22 mouse cellular contexts compared by ENCODE assay signal in the genomic region with DNA sequence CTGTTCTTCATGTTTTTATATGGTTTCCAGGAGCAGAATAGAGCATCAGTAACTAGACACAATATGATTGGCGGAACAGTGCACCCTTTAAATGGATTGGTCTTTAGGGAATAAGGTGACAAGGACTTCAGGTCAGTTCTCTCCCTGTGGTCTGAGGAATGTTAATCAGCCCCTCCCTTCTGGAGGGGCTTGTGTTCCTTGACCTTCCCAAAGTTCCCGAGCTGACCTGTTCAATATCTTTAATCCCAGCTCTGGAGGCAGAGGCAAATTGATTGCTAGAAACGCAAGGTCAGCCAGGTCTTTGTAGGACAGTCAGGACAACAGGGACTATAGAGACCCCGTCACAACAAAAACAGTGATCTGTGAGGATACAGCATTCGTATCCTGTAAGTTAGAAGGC. TPM values are rescaled to one million over a fixed set of nuclear protein-coding genes. Genes with fewer than 3 reads are reported as not detected.
"Had no signal": no experiment of that assay in that cellular context is flagged by ENCODE, and none has a peak within 500 bp of the region (broad histone marks: within the 10 kb centered on the region; RNA-seq: fewer than 3 reads in every experiment).

No protein-coding gene starts in this region.

- H3K4me3 ChIP-seq: limb, embryonic 10.5 days; limb, embryonic 13.5 days had no signal

- H3K36me3 ChIP-seq: limb, embryonic 13.5 days had no signal

- DNase-seq: kidney, adult 11 months; kidney, adult 9 months; kidney, postnatal 14 days; kidney, postnatal 4 days; lung, adult 2 months; lung, postnatal 14 days; lung, postnatal 4 days; midbrain, embryonic 14.5 days; thymus, adult 2 months; thymus, postnatal 14 days; thymus, postnatal 4 days had no signal

- H3K27me3 ChIP-seq: limb, embryonic 13.5 days had no signal

- H3K27ac ChIP-seq: limb, embryonic 10.5 days; limb, embryonic 13.5 days had no signal

- H3K4me2 ChIP-seq: limb, embryonic 13.5 days; midbrain, embryonic 11.5 days had no signal

- H3K9me3 ChIP-seq: limb, embryonic 10.5 days; limb, embryonic 13.5 days had no signal

RNA-seq across cellular contexts. Expression of a gene that starts 24.2 kb away (rescaled TPM):
- polyA plus RNA-seq: kidney, embryonic 16.5 days; limb, embryonic 10.5 days; limb, embryonic 13.5 days; liver, adult 2 months; lung, adult 2 months; lung, embryonic 16.5 days; midbrain, embryonic 11.5 days; midbrain, embryonic 14.5 days; neural tube, embryonic 11.5 days; neural tube, embryonic 14.5 days; small intestine, adult 2 months; spleen, adult 2 months; stomach, embryonic 16.5 days; thymus, adult 2 months had no signal
